Mouse (Mus musculus): ENCODE data around the gene Srrm3. TPM values are rescaled to one million over a fixed set of nuclear protein-coding genes. Genes with fewer than 3 reads are reported as not detected.

Srrm3 gene
- polyA plus RNA-seq, 1 experiment from 2014 or later = 2.7 TPM

Other genes starting within 250 kb of the Srrm3 start
- not detected in 2 replicates for gene Ccl26, start 243.3 kb upstream of the Srrm3 start, polyA plus RNA-seq (2015; fragmentation: Nextera tagmentation; extraction: Ambion mirVana)
- gene Ccl24, start 233.8 kb upstream of the Srrm3 start, polyA plus RNA-seq (2015; fragmentation: Nextera tagmentation; extraction: Ambion mirVana) = 19.0 and 22.5 TPM in 2 replicates
- gene Rhbdd2, start 174.3 kb upstream of the Srrm3 start, polyA plus RNA-seq (2015; fragmentation: Nextera tagmentation; extraction: Ambion mirVana) = 33.9 and 42.3 TPM in 2 replicates
- gene Por, start 136.9 kb upstream of the Srrm3 start, polyA plus RNA-seq (2015; fragmentation: Nextera tagmentation; extraction: Ambion mirVana) = 86.0 TPM in 2 replicates
- 44.8 and 52.8 TPM in 2 replicates for gene Tmem120a, start 62.4 kb upstream of the Srrm3 start, polyA plus RNA-seq (2015; fragmentation: Nextera tagmentation; extraction: Ambion mirVana)
- 0.24 and 0.30 TPM in 2 replicates for gene Styxl1, start 28.5 kb upstream of the Srrm3 start, polyA plus RNA-seq (2015; fragmentation: Nextera tagmentation; extraction: Ambion mirVana)
- 688 and 736 TPM in 2 replicates for gene Mdh2, start 28.4 kb upstream of the Srrm3 start, polyA plus RNA-seq (2015; fragmentation: Nextera tagmentation; extraction: Ambion mirVana)
- 113 and 116 TPM in 2 replicates for gene Hspb1, start 81.0 kb downstream of the Srrm3 start, polyA plus RNA-seq (2015; fragmentation: Nextera tagmentation; extraction: Ambion mirVana)
- gene Ywhag, start 127.7 kb downstream of the Srrm3 start, polyA plus RNA-seq (2015; fragmentation: Nextera tagmentation; extraction: Ambion mirVana) = 151 and 154 TPM in 2 replicates
- 2.5 and 2.9 TPM in 2 replicates for gene Ssc4d, start 167.6 kb downstream of the Srrm3 start, polyA plus RNA-seq (2015; fragmentation: Nextera tagmentation; extraction: Ambion mirVana)
- gene Zp3, start 173.2 kb downstream of the Srrm3 start, polyA plus RNA-seq (2015; fragmentation: Nextera tagmentation; extraction: Ambion mirVana) = 0.80 and 1.5 TPM in 2 replicates
- 20.8 and 21.4 TPM in 2 replicates for gene Dtx2, start 187.9 kb downstream of the Srrm3 start, polyA plus RNA-seq (2015; fragmentation: Nextera tagmentation; extraction: Ambion mirVana)
- 42.9 and 45.6 TPM in 2 replicates for gene Upk3b, start 231.6 kb downstream of the Srrm3 start, polyA plus RNA-seq (2015; fragmentation: Nextera tagmentation; extraction: Ambion mirVana)
- 1.4 and 1.9 TPM in 2 replicates for gene Upk3bl, start 247.6 kb downstream of the Srrm3 start, polyA plus RNA-seq (2015; fragmentation: Nextera tagmentation; extraction: Ambion mirVana)

All from intestine, embryonic 15.5 days (tissue).